Mouse (Mus musculus) liver, postnatal 0 days (tissue): ENCODE data around the gene Gm9887. TPM values are rescaled to one million over a fixed set of nuclear protein-coding genes. Genes with fewer than 3 reads are reported as not detected.
"Not testable (repeated sequence)": the region's sequence is repeated elsewhere in the genome, so short reads cannot be mapped to it uniquely, and the experiment has no call there.

Experiments used
- ATAC-seq: fragments of 200-750 bp; cut with Nextera tagmentation; 2 replicates; pipeline ENCODE4 v1.8.0; 2017; ENCODE audit warnings: mild to moderate bottlenecking, moderate library complexity
- DNase-seq: peaks from one replicate; pipeline ENCODE4 v3.0.0-alpha.2; 2016
- H3K27ac ChIP-seq: fragments of 300-500 bp; sonication (generic); 2 replicates; pipeline ENCODE4 v1.5.1; 2014; ENCODE audit warnings: antibody characterized with exemption, moderate library complexity, mild to moderate bottlenecking, low read depth
- H3K27me3 ChIP-seq: fragments of 300-500 bp; sonication (generic); 2 replicates; pipeline ENCODE4 v1.6.1; 2014; ENCODE audit warnings: low read length, control low read depth, mixed read lengths; ENCODE audit not compliant: insufficient read depth
- H3K36me3 ChIP-seq: fragments of 300-500 bp; sonication (generic); replicated peaks from 2 replicates; pipeline ENCODE4 v1.6.1; 2014; ENCODE audit warnings: mild to moderate bottlenecking, control low read depth, low read length, moderate library complexity, mixed read lengths; ENCODE audit not compliant: insufficient read depth
- H3K4me1 ChIP-seq: fragments of 300-500 bp; sonication (generic); 2 replicates; pipeline ENCODE4 v1.6.1; 2014; ENCODE audit warnings: antibody characterized with exemption, mild to moderate bottlenecking, control low read depth; ENCODE audit not compliant: insufficient read depth
- H3K4me2 ChIP-seq: fragments of 300-500 bp; sonication (generic); 2 replicates; pipeline ENCODE4 v1.6.1; 2014; ENCODE audit warnings: low read depth, mild to moderate bottlenecking, low read length, moderate library complexity, mixed read lengths
- H3K4me3 ChIP-seq: fragments of 300-500 bp; sonication (generic); 2 replicates; pipeline ENCODE4 v1.5.1; 2014; ENCODE audit warnings: low read depth, low read length
- H3K9ac ChIP-seq: fragments of 300-500 bp; sonication (generic); replicated peaks from 2 replicates; pipeline ENCODE4 v1.6.1; 2014; ENCODE audit warnings: mild to moderate bottlenecking, moderate library complexity
- H3K9me3 ChIP-seq: fragments of 300-500 bp; sonication (generic); 2 replicates; pipeline ENCODE4 v1.6.1; 2016; ENCODE audit warnings: mild to moderate bottlenecking, control low read depth, low read length, mixed read lengths
- CTCF ChIP-seq: sonication (generic); IDR thresholded peaks from 2 replicates; pipeline ENCODE4 v1.5.1; 2016; ENCODE audit warnings: antibody characterized with exemption, low read depth
- EP300 ChIP-seq: IDR thresholded peaks from 2 replicates; pipeline ENCODE4 v1.6.1; 2016; ENCODE audit warnings: antibody characterized with exemption, low read depth, mild to moderate bottlenecking
- WGBS: fragments of 180-500 bp; shearing (Covaris S2); extraction: QIAGEN DNeasy Blood & Tissue Kit; methylation state at CpG from one replicate; pipeline ENCODE4 v1.1.7; 2014; ENCODE audit not compliant: insufficient replicate concordance; 5-methylcytosine and 5-hydroxymethylcytosine counted together
- polyA plus RNA-seq: library from polyadenylated mRNA; unstranded; fragments of >200 nt; fragmentation: Nextera tagmentation; extraction: Ambion mirVana; gene quantifications from 2 replicates; pipeline ENCODE4 v1.2.1, GENCODE M21; 2015

Gene Gm9887
- polyA plus RNA-seq, 1 experiment from 2014 or later = 1.00 TPM

DNA sequence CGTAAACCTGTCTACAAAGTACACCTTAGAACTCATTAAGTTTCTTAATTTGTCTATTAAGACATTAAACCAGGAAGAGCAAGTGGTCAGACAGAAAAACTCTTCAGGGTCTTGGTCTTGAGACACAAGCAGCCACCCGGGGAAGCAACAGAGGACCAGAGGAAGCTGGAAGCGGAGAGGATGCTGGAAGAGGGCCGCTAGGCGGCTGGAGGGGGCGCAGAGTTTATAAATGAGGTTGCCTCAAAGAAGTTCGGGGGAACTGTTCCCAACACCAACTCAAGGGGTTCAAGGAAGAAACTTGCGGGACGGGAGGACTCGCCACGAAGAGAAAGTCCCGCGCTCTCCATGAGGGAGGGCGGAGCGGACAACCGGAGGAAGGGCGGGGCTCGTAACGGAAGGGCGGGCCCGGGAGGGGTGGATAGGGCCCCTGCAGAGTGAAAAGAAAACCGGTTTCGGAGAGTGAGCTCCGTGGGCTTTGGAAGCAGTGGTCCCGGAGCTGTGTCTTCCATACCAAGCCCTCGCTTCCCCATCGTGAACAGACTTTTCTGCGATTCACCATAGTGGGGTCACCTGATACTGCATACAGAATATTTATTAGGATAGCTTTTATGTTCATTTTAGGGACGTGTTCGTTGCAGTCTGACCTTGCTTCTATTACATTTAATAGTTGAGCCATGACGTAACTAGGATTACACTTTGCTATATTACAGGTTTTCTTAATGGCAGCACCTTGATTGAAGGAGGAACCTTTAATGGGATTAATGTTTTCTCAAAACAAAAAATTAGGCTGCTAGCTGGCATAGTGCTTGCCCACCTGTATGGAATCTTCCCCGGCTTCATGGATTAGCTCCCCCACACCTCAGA lies 8.1 kb downstream of the Gm9887 start:
- Histone ChIP-seq H3K27ac (peak overlapping the region; percentile 80), H3K4me1 (peaks cover 16% of the 10 kb centered on the region), H3K9ac (peak overlapping the region; percentile 60), H3K9me3 (no peaks in the 10 kb centered on the region), H3K36me3 (no peaks in the 10 kb centered on the region), H3K27me3 (no peaks in the 10 kb centered on the region), H3K4me3 (peak overlapping the region; percentile 56), H3K4me2 (peak overlapping the region; percentile 73)
- ATAC-seq (peak; percentile 37), DNase-seq (peak; percentile 89)
- whole genome bisulfite sequencing = 4% methylated on average over 32 of the region's 32 CpGs
- TF ChIP-seq CTCF (peak; percentile 15; the same call in 1 of the 2 replicates), EP300 (no peak; the same call in 1 of the 2 replicates)

DNA sequence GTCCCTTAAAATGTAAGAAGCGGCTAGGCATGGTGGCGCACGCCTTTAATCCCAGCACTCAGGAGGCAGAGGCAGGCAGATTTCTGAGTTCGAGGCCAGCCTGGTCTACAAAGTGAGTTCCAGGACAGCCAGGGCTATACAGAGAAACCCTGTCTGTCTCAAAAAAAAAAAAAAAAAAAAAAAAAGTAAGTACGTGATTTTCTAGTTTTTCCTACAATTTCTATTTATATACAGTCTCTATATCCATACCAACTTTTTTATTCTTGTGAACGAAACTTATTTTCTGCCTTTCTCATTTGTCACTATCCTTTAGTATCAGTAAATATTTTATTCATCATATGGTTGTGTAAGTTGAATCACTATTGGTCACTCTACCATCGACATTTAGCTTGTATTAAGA lies 9.1 kb downstream of the Gm9887 start:
- not testable (repeated sequence) for H3K27me3 ChIP-seq, H3K9me3 ChIP-seq, H3K36me3 ChIP-seq, H3K9ac ChIP-seq, H3K4me3 ChIP-seq, ATAC-seq, DNase-seq
- Histone ChIP-seq H3K27ac (peak overlapping the region; percentile 92; the same call in 1 of the 2 replicates), H3K4me1 (peaks cover 16% of the 10 kb centered on the region), H3K4me2 (0 out of 2 replicates have a peak overlapping the region, but pooled peaks have one; percentile 73)
- 88% methylated on average over 7 of the region's 7 CpGs for WGBS

DNA sequence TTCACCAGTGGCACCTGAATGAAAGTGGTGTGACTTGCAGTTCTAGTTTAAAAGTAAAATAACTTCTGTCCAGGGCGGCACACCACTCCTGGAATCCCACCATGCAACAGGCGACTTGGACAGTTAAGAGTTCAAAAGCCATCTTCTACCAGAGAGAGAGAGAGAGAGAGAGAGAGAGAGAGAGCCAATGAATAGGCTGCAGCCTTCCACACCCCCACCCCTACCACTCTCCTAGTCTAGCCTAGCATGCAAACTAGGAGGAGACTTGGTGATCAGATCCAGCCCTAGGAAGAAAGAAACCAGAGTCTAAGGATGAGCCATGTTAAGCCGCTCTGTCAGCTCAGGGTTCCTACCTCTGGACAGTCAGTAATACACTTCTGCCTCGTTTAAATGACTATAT lies 9.9 kb downstream of the Gm9887 start:
- no peak for ATAC-seq
- H3K36me3 ChIP-seq = no peaks in the 10 kb centered on the region
- peak overlapping the region; percentile 92 for H3K27ac ChIP-seq
- peak; percentile 29 for DNase-seq
- 31% methylated on average over 4 of the region's 4 CpGs for WGBS
- H3K4me1 ChIP-seq = peaks cover 18% of the 10 kb centered on the region
- peak overlapping the region; percentile 59; the same call in 1 of the 2 replicates for H3K4me3 ChIP-seq
- no peaks in the 10 kb centered on the region for H3K9me3 ChIP-seq
- TF ChIP-seq EP300 = no peak
- no peak for TF ChIP-seq CTCF
- H3K4me2 ChIP-seq = peak overlapping the region; percentile 73
- no peaks in the 10 kb centered on the region for H3K27me3 ChIP-seq
- peak overlapping the region; percentile 76; the same call in 1 of the 2 replicates for H3K9ac ChIP-seq

GRCm38 (mm10) chr12:69361919-69362318 lies 10.3 kb downstream of the Gm9887 start:
- Histone ChIP-seq H3K9me3 (no peaks in the 10 kb centered on the region), H3K27me3 (no peaks in the 10 kb centered on the region), H3K27ac (peak overlapping the region; percentile 92), H3K4me2 (peak overlapping the region; percentile 73), H3K4me1 (peaks cover 19% of the 10 kb centered on the region), H3K36me3 (no peaks in the 10 kb centered on the region), H3K9ac (peak overlapping the region; percentile 76), H3K4me3 (peak overlapping the region; percentile 59)
- DNase-seq (no peak), ATAC-seq (no peak)
- TF ChIP-seq EP300 (peak; percentile 16; the same call in 1 of the 2 replicates), CTCF (no peak; the same call in 1 of the 2 replicates)
- 3% methylated on average over 10 of the region's 10 CpGs for WGBS

- peak; percentile 100 for DNase-seq
- Histone ChIP-seq H3K4me3 (peak overlapping the region; percentile 59), H3K4me1 (peaks cover 19% of the 10 kb centered on the region), H3K9ac (peak overlapping the region; percentile 76), H3K27ac (peak overlapping the region; percentile 92), H3K4me2 (peak overlapping the region; percentile 73)
- H3K36me3 ChIP-seq, H3K27me3 ChIP-seq, H3K9me3 ChIP-seq: not testable (repeated sequence)
- peak; percentile 89 for ATAC-seq
- under 1% methylated on average over 39 of the region's 50 CpGs for WGBS
- TF ChIP-seq CTCF = peak; percentile 11
These were observed 11.0 kb downstream of the Gm9887 start for GRCm38 (mm10) chr12:69360997-69361899.

DNA sequence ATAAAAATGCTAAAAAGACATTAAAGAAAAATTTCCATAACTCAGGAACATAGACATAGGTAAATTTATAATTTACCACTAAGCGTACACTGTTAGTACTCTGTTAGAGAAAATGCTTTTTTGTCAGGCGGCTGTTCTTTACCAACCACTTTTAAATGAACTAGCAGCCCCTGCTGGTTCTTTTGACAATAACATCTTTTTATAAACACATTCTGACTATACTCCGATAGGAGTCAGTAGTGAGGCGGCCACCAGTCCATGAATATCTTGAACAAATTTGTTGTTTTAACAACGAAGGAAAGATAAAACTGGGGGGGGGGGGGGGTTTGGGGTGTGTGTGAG lies 11.6 kb downstream of the Gm9887 start:
- Histone ChIP-seq H3K27me3 (no peaks in the 10 kb centered on the region), H3K27ac (no peak overlapping the region), H3K9ac (no peak overlapping the region), H3K36me3 (no peaks in the 10 kb centered on the region), H3K4me1 (peaks cover 19% of the 10 kb centered on the region), H3K4me2 (no peak overlapping the region), H3K4me3 (no peak overlapping the region), H3K9me3 (no peaks in the 10 kb centered on the region)
- peak; percentile 32 for ATAC-seq
- TF ChIP-seq CTCF (peak; percentile 95), EP300 (no peak; the same call in 1 of the 2 replicates)
- 11% methylated on average over 5 of the region's 5 CpGs for WGBS
- peak; percentile 55 for DNase-seq
